Mouse (Mus musculus) C2C12 (cell line): ENCODE data around the gene Tex33. TPM values are rescaled to one million over a fixed set of nuclear protein-coding genes. Genes with fewer than 3 reads are reported as not detected.

Source experiments
- H3K27me3 ChIP-seq: one replicate; pipeline ENCODE4 v1.6.1; 2011; ENCODE audit not compliant: control insufficient read depth, insufficient read depth, insufficient read length
- H3K36me3 ChIP-seq: one replicate; pipeline ENCODE4 v1.6.1; 2011; ENCODE audit not compliant: control insufficient read depth, insufficient read depth
- H3K4me3 ChIP-seq: one replicate; pipeline ENCODE4 v1.5.1; 2011; ENCODE audit warnings: mild to moderate bottlenecking, control low read depth; ENCODE audit not compliant: poor library complexity, insufficient read depth, severe bottlenecking
- H3K79me2 ChIP-seq: one replicate; pipeline ENCODE4 v1.6.1; 2011; ENCODE audit not compliant: control insufficient read depth, insufficient read depth
- H3K79me3 ChIP-seq: one replicate; pipeline ENCODE4 v1.6.1; 2011; ENCODE audit warnings: low read depth, control low read depth
- H3ac ChIP-seq: one replicate; pipeline ENCODE3; 2011; ENCODE audit warnings: low read depth; ENCODE audit not compliant: control insufficient read depth, insufficient read length
- CEBPB ChIP-seq: IDR thresholded peaks from one replicate; pipeline ENCODE4 v1.6.1; 2011; ENCODE audit warnings: low read depth, mild to moderate bottlenecking, control low read depth, moderate library complexity
- CTCF ChIP-seq: IDR thresholded peaks from one replicate; pipeline ENCODE4 v1.5.1; 2011; ENCODE audit not compliant: control insufficient read depth, insufficient read depth, insufficient read length
- FOSL1 ChIP-seq: IDR thresholded peaks from one replicate; pipeline ENCODE4 v1.8.0; 2011; ENCODE audit warnings: mild to moderate bottlenecking, low read length; ENCODE audit not compliant: poor library complexity, insufficient read depth, severe bottlenecking
- MAX ChIP-seq: IDR thresholded peaks from one replicate; pipeline ENCODE4 v1.6.1; 2011; ENCODE audit warnings: mild to moderate bottlenecking, control low read depth
- MYOD1 ChIP-seq: IDR thresholded peaks from one replicate; pipeline ENCODE4 v1.6.1; 2011; ENCODE audit warnings: low read depth; ENCODE audit not compliant: control insufficient read depth, insufficient read length
- MYOG ChIP-seq: IDR thresholded peaks from one replicate; pipeline ENCODE4 v1.6.1; 2011; ENCODE audit not compliant: control insufficient read depth, insufficient read length; ENCODE audit errors: extremely low read depth
- USF1 ChIP-seq: IDR thresholded peaks from one replicate; pipeline ENCODE4 v1.6.1; 2011; ENCODE audit warnings: low read depth, mild to moderate bottlenecking, control low read depth, moderate library complexity
- polyA plus RNA-seq: library from polyadenylated mRNA; unstranded; fragments of >200 nt; fragmentation: generic; extraction: Trizol; gene quantifications from one replicate; pipeline ENCODE4 v1.2.1, GENCODE M21; 2012; ENCODE audit warnings: missing spikeins

Tex33 gene
- polyA plus RNA-seq, 1 experiment = not detected

DNA sequence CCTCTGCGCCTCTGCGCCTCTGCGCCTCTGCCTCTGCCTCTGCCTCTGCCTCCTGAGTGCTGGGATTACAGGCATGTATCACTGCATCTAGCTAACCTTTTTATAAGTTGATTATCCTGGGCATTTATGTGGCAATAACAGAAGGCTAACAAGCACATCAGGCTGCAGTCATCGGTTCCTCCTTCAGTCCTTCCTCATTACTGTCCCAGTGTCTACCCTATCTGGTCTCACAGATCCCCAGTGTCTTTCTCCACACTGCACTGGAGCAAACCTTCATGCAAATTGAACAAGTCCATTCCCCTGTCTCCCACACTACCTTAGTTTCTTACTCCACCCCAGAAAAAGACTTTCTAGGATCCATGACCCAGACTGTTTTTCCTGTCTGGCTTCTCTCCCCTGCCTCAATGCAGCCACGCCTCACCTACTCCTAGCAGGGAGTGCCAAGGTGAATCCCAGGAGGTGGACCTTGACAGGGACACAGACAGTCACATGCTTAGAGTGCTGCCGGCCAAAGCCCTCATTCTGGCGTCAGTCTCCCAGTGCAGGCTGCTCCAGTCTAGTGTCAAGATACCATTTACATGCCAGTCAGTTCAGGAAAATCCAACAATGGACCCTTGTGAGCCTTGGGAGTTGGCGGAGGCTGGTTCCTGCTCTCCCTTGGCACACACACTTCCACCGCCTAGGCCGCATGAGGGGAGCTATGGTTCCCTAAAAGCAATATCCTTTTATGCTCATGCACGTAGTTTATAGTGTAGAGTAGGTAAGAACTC, 12.1 kb downstream of the Tex33 start:
- TF ChIP-seq CTCF (no peak), MYOD1 (no peak)
- Histone ChIP-seq H3K79me3 (no peaks in the 10 kb centered on the region), H3K4me3 (no peak overlapping the region)

DNA sequence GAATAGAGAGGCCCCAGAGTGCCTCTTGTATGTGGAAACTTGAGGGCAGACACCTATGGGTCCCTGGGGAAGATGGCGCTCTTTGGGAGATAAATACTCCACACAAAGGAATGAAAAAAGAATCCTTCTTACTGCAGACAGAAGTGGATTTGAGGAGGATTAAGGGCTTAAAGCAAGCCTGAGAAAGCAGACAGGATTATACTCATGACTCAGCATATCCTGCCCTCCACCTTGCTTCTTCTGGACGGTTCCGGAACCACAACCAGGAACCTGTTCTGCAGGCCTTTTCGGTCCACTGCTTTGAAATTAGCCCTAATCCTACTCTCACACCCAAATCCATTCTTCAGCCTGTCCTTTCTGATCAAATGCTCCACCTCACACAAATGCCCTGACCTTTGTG, 13.6 kb downstream of the Tex33 start:
- Histone ChIP-seq H3K27me3 (peaks cover 39% of the 10 kb centered on the region), H3ac (no peak overlapping the region), H3K79me3 (no peaks in the 10 kb centered on the region), H3K36me3 (no peaks in the 10 kb centered on the region), H3K4me3 (no peak overlapping the region), H3K79me2 (no peaks in the 10 kb centered on the region)
- TF ChIP-seq MAX = no peak
- no peak for TF ChIP-seq CEBPB
- TF ChIP-seq MYOD1 = no peak
- TF ChIP-seq CTCF = no peak
- no peak for TF ChIP-seq MYOG
- no peak for TF ChIP-seq USF1
- no peak for TF ChIP-seq FOSL1

More for the DNA sequence above, 12.1 kb downstream of the Tex33 start:
- no peaks in the 10 kb centered on the region for H3K79me2 ChIP-seq
- H3ac ChIP-seq = no peak overlapping the region
- H3K36me3 ChIP-seq = no peaks in the 10 kb centered on the region
- H3K27me3 ChIP-seq = peaks cover 27% of the 10 kb centered on the region

DNA sequence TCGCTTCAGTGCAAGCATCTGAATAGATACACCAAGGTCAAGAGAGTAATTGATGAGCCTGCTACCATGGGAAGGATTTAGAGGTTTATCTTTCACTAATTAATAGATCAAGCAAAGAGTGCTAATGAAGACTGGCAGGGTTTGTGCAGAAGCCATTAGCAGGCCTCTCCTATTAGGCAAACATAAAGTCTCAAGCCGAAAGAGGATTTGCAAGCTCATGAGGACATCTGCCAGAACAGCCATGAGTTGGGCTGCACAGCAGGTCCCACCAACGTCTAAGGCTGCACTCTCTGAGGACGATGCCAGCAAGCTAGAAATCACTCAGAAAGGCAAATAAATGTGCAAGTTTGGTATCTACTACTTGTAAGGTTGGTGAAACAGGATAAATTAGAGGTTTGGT, 15.0 kb downstream of the Tex33 start:
- Histone ChIP-seq H3K4me3 (no peak overlapping the region), H3K79me3 (no peaks in the 10 kb centered on the region), H3K79me2 (no peaks in the 10 kb centered on the region), H3ac (no peak overlapping the region), H3K27me3 (peaks cover 44% of the 10 kb centered on the region), H3K36me3 (no peaks in the 10 kb centered on the region)
- no peak for TF ChIP-seq CEBPB
- TF ChIP-seq MYOD1 = no peak
- no peak for TF ChIP-seq CTCF
- TF ChIP-seq FOSL1 = no peak
- no peak for TF ChIP-seq MAX
- TF ChIP-seq MYOG = no peak
- no peak for TF ChIP-seq USF1

DNA sequence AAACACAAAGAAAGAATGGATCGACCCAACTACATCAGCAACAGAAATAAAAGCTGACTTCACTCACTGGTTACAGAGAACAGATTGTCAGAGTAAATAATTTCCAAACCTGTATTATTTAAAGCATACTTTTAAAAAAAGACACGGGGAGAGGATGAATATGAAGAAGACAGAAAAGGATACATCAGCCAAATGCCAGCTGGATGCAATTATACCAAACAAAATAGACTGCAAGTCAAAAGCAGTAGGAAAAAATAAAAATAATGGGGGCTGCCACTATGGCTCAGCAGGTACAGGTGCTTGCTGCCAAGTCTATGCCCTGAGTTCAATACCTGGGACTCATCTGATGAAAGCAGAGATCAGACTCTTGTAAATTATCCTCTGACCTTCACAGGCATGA, 15.5 kb downstream of the Tex33 start:
- H3K79me2 ChIP-seq = no peaks in the 10 kb centered on the region
- no peak overlapping the region for H3ac ChIP-seq
- TF ChIP-seq CEBPB (no peak), MAX (no peak), MYOG (no peak), CTCF (no peak), FOSL1 (no peak), MYOD1 (no peak), USF1 (no peak)

DNA sequence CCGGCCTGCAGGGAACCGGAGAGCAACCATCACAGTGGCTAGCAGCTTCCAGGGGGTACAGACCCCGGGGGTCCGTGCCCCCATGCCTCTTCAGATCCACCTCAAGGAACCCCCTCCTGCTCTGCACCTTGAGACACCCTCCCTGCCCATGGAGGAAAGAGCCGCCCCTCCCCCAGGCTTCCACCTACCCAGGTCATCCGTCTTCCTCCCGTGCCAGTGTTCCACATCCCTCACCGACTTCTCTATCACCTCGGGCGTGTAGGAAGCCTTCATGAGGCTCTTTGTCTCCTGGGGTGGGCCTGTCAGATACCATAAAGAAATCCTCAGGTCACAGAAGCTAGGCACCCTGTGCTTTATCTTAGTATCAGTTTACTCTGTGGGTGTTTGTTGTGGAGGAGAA, 17.2 kb downstream of the Tex33 start:
- TF ChIP-seq MYOG = no peak
- TF ChIP-seq CEBPB = no peak
- TF ChIP-seq USF1 = no peak
- no peak for TF ChIP-seq CTCF
- no peak for TF ChIP-seq FOSL1
- TF ChIP-seq MYOD1 = no peak
- TF ChIP-seq MAX = no peak
- H3ac ChIP-seq = no peak overlapping the region
- H3K79me3 ChIP-seq = no peaks in the 10 kb centered on the region
- H3K4me3 ChIP-seq = no peak overlapping the region
- no peaks in the 10 kb centered on the region for H3K36me3 ChIP-seq
- peaks cover 52% of the 10 kb centered on the region for H3K27me3 ChIP-seq
- H3K79me2 ChIP-seq = no peaks in the 10 kb centered on the region

More for the DNA sequence above, 15.5 kb downstream of the Tex33 start:
- Histone ChIP-seq H3K4me3 (no peak overlapping the region), H3K36me3 (no peaks in the 10 kb centered on the region), H3K27me3 (peaks cover 48% of the 10 kb centered on the region), H3K79me3 (no peaks in the 10 kb centered on the region)

DNA sequence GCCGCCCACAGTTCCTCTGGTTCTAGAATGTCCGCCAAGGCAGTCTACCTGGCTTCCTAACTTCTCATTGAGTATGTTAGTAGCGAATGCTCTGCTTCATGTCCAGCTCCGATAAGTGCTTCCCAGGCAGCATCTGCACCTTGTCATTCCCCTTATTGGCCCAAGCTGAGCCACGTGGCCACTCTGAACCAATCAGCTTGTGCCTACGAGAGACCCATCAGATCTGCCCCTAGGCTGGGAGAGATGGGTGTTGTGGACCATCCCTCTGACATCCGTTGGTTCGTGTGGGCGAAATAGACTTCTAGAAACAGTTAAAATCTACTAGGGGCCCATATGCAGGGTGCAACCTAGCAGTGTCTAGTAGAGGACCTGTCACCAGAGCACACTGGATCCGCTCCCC, 17.9 kb downstream of the Tex33 start:
- no peak overlapping the region for H3K4me3 ChIP-seq
- no peaks in the 10 kb centered on the region for H3K36me3 ChIP-seq
- TF ChIP-seq MYOG = no peak
- H3K79me2 ChIP-seq = no peaks in the 10 kb centered on the region
- H3K79me3 ChIP-seq = no peaks in the 10 kb centered on the region
- H3ac ChIP-seq = no peak overlapping the region
- H3K27me3 ChIP-seq = peaks cover 57% of the 10 kb centered on the region
